Mouse (Mus musculus) intestine, postnatal 0 days (tissue): ENCODE data around the gene Hs2st1. TPM values are rescaled to one million over a fixed set of nuclear protein-coding genes. Genes with fewer than 3 reads are reported as not detected.

Experiments used
- ATAC-seq: fragments of 200-750 bp; cut with Nextera tagmentation; 2 replicates; pipeline ENCODE4 v1.8.0; 2017; ENCODE audit warnings: mild to moderate bottlenecking, moderate TSS enrichment, moderate library complexity
- H3K27ac ChIP-seq: fragments of 300-500 bp; sonication (generic); 2 replicates; pipeline ENCODE4 v1.5.1; 2014; ENCODE audit warnings: mild to moderate bottlenecking, low read depth, low read length, moderate library complexity
- H3K27me3 ChIP-seq: fragments of 300-500 bp; sonication (generic); replicated peaks from 2 replicates; pipeline ENCODE4 v1.6.1; 2014; ENCODE audit warnings: low read length, mixed read lengths; ENCODE audit not compliant: control insufficient read depth, insufficient read depth
- H3K36me3 ChIP-seq: fragments of 300-500 bp; sonication (generic); 2 replicates; pipeline ENCODE4 v1.6.1; 2014; ENCODE audit warnings: mild to moderate bottlenecking, moderate library complexity; ENCODE audit not compliant: control insufficient read depth, insufficient read depth
- H3K4me1 ChIP-seq: fragments of 300-500 bp; sonication (generic); replicated peaks from 2 replicates; pipeline ENCODE4 v1.6.1; 2014; ENCODE audit warnings: antibody characterized with exemption, low read length, mixed read lengths; ENCODE audit not compliant: control insufficient read depth, insufficient read depth
- H3K4me2 ChIP-seq: fragments of 300-500 bp; sonication (generic); replicated peaks from 2 replicates; pipeline ENCODE4 v1.6.1; 2014; ENCODE audit warnings: low read depth, mild to moderate bottlenecking, moderate library complexity
- H3K4me3 ChIP-seq: fragments of 300-500 bp; sonication (generic); 2 replicates; pipeline ENCODE4 v1.5.1; 2014; ENCODE audit warnings: low read depth, low read length
- H3K9ac ChIP-seq: fragments of 300-500 bp; sonication (generic); 2 replicates; pipeline ENCODE4 v1.6.1; 2014; ENCODE audit warnings: mild to moderate bottlenecking, low read depth, low read length
- H3K9me3 ChIP-seq: fragments of 300-500 bp; sonication (generic); 2 replicates; pipeline ENCODE4 v1.6.1; 2016; ENCODE audit warnings: mixed run types; ENCODE audit not compliant: control insufficient read depth
- CTCF ChIP-seq: sonication (generic); IDR thresholded peaks from 2 replicates; pipeline ENCODE4 v1.5.1; 2016; ENCODE audit warnings: low read depth, mild to moderate bottlenecking, control low read depth, antibody characterized with exemption, moderate library complexity
- WGBS: fragments of 180-500 bp; shearing (Covaris S2); extraction: QIAGEN DNeasy Blood & Tissue Kit; methylation state at CpG from one replicate; pipeline ENCODE4 v1.1.7; 2014; 5-methylcytosine and 5-hydroxymethylcytosine counted together
- polyA plus RNA-seq: library from polyadenylated mRNA; unstranded; fragments of >200 nt; fragmentation: Nextera tagmentation; extraction: Ambion mirVana; gene quantifications from 2 replicates; pipeline ENCODE4 v1.2.1, GENCODE M21; 2015

Hs2st1 gene
- polyA plus RNA-seq, 1 experiment from 2014 or later, result 6.1 TPM

GRCm38 (mm10) chr3:144408953-144409352 lies 161.0 kb downstream of the Hs2st1 start:
- H3K9ac ChIP-seq, result no peak overlapping the region
- no peak for TF ChIP-seq CTCF
- no peaks in the 10 kb centered on the region for H3K36me3 ChIP-seq
- H3K27ac ChIP-seq, result no peak overlapping the region
- no peak for ATAC-seq
- H3K4me3 ChIP-seq, result no peak overlapping the region
- H3K27me3 ChIP-seq, result no peaks in the 10 kb centered on the region
- H3K4me1 ChIP-seq, result 0 out of 2 replicates have a peak, but pooled peaks cover 7% of the 10 kb centered on the region
- 90% methylated on average over 1 of the region's 1 CpGs for whole genome bisulfite sequencing
- H3K9me3 ChIP-seq, result no peaks in the 10 kb centered on the region
- no peak overlapping the region for H3K4me2 ChIP-seq

- Histone ChIP-seq H3K4me1 (no peaks in the 10 kb centered on the region), H3K4me2 (no peak overlapping the region), H3K27ac (no peak overlapping the region), H3K9ac (no peak overlapping the region), H3K9me3 (no peaks in the 10 kb centered on the region), H3K4me3 (no peak overlapping the region), H3K27me3 (no peaks in the 10 kb centered on the region), H3K36me3 (no peaks in the 10 kb centered on the region)
- ATAC-seq, result no peak
- TF ChIP-seq CTCF, result no peak
- 73% methylated on average over 11 of the region's 11 CpGs for WGBS
Measured at GRCm38 (mm10) chr3:144405331-144405730, 164.7 kb downstream of the Hs2st1 start.

- Histone ChIP-seq H3K4me2 (no peak overlapping the region), H3K27me3 (no peaks in the 10 kb centered on the region), H3K9me3 (no peaks in the 10 kb centered on the region), H3K4me1 (no peaks in the 10 kb centered on the region), H3K27ac (no peak overlapping the region), H3K9ac (no peak overlapping the region), H3K4me3 (no peak overlapping the region), H3K36me3 (no peaks in the 10 kb centered on the region)
- no peak for TF ChIP-seq CTCF
- 63% methylated on average over 5 of the region's 5 CpGs for WGBS
- no peak for ATAC-seq
Measured at GRCm38 (mm10) chr3:144401292-144401691, 168.7 kb downstream of the Hs2st1 start.

- Histone ChIP-seq H3K4me2 (no peak overlapping the region), H3K4me1 (no peaks in the 10 kb centered on the region), H3K9me3 (no peaks in the 10 kb centered on the region), H3K9ac (no peak overlapping the region), H3K36me3 (no peaks in the 10 kb centered on the region), H3K4me3 (no peak overlapping the region), H3K27ac (no peak overlapping the region), H3K27me3 (no peaks in the 10 kb centered on the region)
- ATAC-seq, result no peak
- 36% methylated on average over 7 of the region's 7 CpGs for WGBS
- TF ChIP-seq CTCF, result no peak
Measured at GRCm38 (mm10) chr3:144400870-144401269, 169.1 kb downstream of the Hs2st1 start.

- Histone ChIP-seq H3K36me3 (no peaks in the 10 kb centered on the region), H3K9ac (no peak overlapping the region), H3K9me3 (no peaks in the 10 kb centered on the region), H3K27me3 (no peaks in the 10 kb centered on the region), H3K4me3 (no peak overlapping the region), H3K4me1 (no peaks in the 10 kb centered on the region), H3K4me2 (no peak overlapping the region), H3K27ac (no peak overlapping the region)
- no peak for TF ChIP-seq CTCF
- ATAC-seq, result no peak
- 55% methylated on average over 8 of the region's 8 CpGs for WGBS
Measured at GRCm38 (mm10) chr3:144400374-144400773, 169.6 kb downstream of the Hs2st1 start.

GRCm38 (mm10) chr3:144399358-144400096 lies 170.5 kb downstream of the Hs2st1 start:
- H3K9ac ChIP-seq, result no peak overlapping the region
- H3K27me3 ChIP-seq, result no peaks in the 10 kb centered on the region
- H3K4me3 ChIP-seq, result 0 out of 2 replicates have a peak overlapping the region, but pooled peaks have one; percentile 9
- H3K4me1 ChIP-seq, result no peaks in the 10 kb centered on the region
- TF ChIP-seq CTCF, result peak; percentile 94
- 48% methylated on average over 21 of the region's 21 CpGs for WGBS
- no peaks in the 10 kb centered on the region for H3K36me3 ChIP-seq
- H3K4me2 ChIP-seq, result peak overlapping the region; percentile 35
- H3K27ac ChIP-seq, result no peak overlapping the region
- peak; percentile 61 for ATAC-seq
- no peaks in the 10 kb centered on the region for H3K9me3 ChIP-seq
